Mouse (Mus musculus) bone marrow macrophage, adult 2 months (primary cell): ENCODE data around the gene Zfp672. TPM values are rescaled to one million over a fixed set of nuclear protein-coding genes. Genes with fewer than 3 reads are reported as not detected.

Source experiments
- H3K27ac ChIP-seq: 2 replicates; pipeline ENCODE4 v1.5.1; 2012; ENCODE audit warnings: low read depth, low read length; ENCODE audit not compliant: insufficient read depth
- H3K4me1 ChIP-seq: 2 replicates; pipeline ENCODE4 v1.6.1; 2012; ENCODE audit warnings: low read length; ENCODE audit not compliant: control insufficient read depth, insufficient read depth
- H3K4me3 ChIP-seq: 2 replicates; pipeline ENCODE4 v1.5.1; 2012; ENCODE audit warnings: mild to moderate bottlenecking, low read length, moderate library complexity; ENCODE audit not compliant: insufficient read depth
- CTCF ChIP-seq: IDR thresholded peaks from 2 replicates; pipeline ENCODE4 v1.5.1; 2012; ENCODE audit warnings: low read depth, mild to moderate bottlenecking, low read length, moderate library complexity
- POLR2A ChIP-seq: IDR thresholded peaks from 2 replicates; pipeline ENCODE4 v1.6.1; 2012; ENCODE audit warnings: mild to moderate bottlenecking, low read depth, low read length, borderline replicate concordance
- polyA plus RNA-seq: library from polyadenylated mRNA; stranded (reverse); fragments of >200 nt; gene quantifications from 2 replicates; pipeline ENCODE4 v1.2.4, GENCODE M21; 2012; ENCODE audit not compliant: missing spikeins, insufficient read depth, insufficient read length

Gene Zfp672
- polyA plus RNA-seq, 1 experiment, result 14.2 TPM

DNA sequence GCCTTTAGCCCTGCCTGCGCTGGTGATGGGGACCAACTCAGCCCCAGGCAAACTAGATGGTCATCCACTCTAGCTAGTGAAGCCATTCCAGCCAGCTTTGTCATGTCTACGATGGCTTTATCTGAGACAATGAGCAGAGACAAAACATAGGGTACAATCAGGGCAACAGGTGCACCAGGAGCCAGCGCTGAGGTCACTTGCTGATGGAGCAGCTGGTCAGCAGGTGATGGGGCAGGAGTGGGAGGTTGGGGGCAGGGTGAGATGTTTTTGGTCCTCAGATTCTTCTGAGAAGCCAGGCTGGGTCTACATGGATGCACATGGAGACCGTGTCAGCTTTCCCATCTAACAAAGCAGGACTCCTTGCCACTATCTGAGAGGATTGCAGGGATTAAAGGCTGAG is 39.3 kb downstream of the Zfp672 start:
- Histone ChIP-seq H3K4me1 (no peaks in the 10 kb centered on the region), H3K27ac (no peak overlapping the region), H3K4me3 (no peak overlapping the region)
- TF ChIP-seq CTCF, result no peak
- no peak for TF ChIP-seq POLR2A

DNA sequence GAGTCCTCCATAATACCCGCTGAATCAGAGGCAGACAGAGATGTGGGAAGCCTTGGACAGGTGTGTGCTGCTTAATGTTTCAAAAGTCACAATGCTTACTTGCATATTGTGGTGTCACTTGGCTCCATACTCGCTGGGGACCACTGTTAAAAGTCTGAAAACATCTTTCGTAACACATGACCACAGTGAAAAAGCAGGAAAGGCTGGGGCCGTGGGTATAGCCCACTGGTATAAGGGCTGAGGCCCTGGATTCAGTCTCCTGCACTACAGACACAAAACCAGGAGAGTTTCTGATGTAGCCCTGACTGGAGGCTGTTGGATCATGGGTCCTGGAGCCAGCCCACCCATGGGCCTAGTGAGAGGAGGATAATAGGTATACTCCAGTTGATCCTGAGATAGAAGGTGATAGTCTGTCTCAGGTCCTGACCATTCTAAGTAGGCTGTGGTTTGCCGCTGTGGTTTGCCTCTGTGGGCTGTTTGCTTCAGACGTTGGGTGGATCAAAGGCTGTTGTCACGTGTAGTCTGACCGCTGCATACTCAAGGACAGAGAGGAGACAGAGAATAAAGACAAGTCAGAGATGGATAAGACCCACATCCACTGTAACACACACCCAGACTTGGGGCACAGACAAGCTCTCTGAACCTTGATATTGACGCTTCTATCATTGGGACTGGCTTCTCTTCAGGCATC is 40.0 kb downstream of the Zfp672 start:
- Histone ChIP-seq H3K4me1 (no peaks in the 10 kb centered on the region), H3K4me3 (no peak overlapping the region), H3K27ac (no peak overlapping the region)
- TF ChIP-seq CTCF (no peak), POLR2A (no peak)

DNA sequence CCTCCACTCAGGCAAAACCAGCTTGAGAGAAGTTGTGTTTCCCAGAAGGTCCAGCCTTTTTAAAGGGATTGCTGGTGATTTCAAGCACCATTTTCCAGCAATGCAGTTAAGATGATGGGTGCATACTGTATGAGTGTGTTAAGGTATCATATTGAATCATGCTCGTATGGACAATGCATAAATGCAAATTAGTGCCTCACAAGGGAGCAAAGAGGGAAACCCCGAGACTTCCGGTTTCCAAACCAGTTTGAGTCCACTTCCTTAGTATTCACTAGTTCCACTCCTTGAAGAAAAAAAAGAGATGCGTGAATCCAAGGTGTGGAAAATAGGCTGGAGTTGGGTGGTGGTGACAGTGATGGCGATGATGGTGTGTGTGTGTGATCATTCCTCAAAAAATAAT is 47.6 kb downstream of the Zfp672 start:
- Histone ChIP-seq H3K4me3 (no peak overlapping the region), H3K27ac (peak overlapping the region; percentile 28; the same call in 1 of the 2 replicates), H3K4me1 (peaks cover 15% of the 10 kb centered on the region)
- TF ChIP-seq POLR2A, result no peak
- no peak for TF ChIP-seq CTCF

DNA sequence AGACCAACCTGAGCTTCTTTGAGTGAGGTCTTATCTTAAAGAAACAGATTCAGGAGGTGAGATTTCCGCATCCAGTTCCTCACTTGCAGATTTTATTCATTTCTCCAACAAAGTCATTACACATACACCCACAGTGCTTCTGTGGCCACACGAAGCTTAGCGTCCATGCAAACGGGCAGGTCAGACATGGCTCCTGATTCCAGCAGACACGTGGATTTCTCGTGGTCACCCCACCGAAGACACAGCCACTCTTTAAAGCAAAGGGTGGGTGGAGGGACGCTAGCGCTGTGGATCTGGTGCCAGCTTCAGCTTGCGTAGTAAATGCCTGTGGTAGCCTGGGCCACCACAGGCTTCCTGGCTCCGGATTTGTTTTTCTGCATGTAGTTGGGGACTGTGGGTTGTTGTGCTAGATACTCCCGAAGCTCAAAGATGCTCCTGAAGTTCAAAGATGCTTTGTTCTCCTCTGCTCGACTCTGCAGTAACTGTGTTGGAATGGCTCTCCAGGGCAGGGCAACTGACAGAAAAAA is 48.1 kb downstream of the Zfp672 start:
- TF ChIP-seq POLR2A, result no peak
- TF ChIP-seq CTCF, result no peak
- peaks cover 15% of the 10 kb centered on the region for H3K4me1 ChIP-seq
- no peak overlapping the region for H3K4me3 ChIP-seq
- peak overlapping the region; percentile 28; the same call in 1 of the 2 replicates for H3K27ac ChIP-seq

GRCm38 (mm10) chr11:58275756-58276155 is 54.4 kb downstream of the Zfp672 start:
- Histone ChIP-seq H3K4me3 (no peak overlapping the region), H3K27ac (no peak overlapping the region), H3K4me1 (peaks cover 20% of the 10 kb centered on the region)
- TF ChIP-seq POLR2A (no peak), CTCF (no peak)

- H3K27ac ChIP-seq, result no peak within 1 kb of the TSS
- peaks cover 20% of the 10 kb centered on the region for H3K4me1 ChIP-seq
- H3K4me3 ChIP-seq, result no peak within 1 kb of the TSS
- TF ChIP-seq CTCF, result no peak
- TF ChIP-seq POLR2A, result no peak
Observed at GRCm38 (mm10) chr11:58274572-58274971, 55.6 kb downstream of the Zfp672 start, which contains the start of gene 4930438A08Rik. 4930438A08Rik (plus strand) TSS chr11:58274799.

GRCm38 (mm10) chr11:58268285-58268684 is 61.9 kb downstream of the Zfp672 start:
- no peak overlapping the region for H3K4me3 ChIP-seq
- TF ChIP-seq CTCF, result no peak
- TF ChIP-seq POLR2A, result no peak

More at GRCm38 (mm10) chr11:58268285-58268684, 61.9 kb downstream of the Zfp672 start:
- H3K4me1 ChIP-seq, result peaks cover 2% of the 10 kb centered on the region; the same call in 1 of the 2 replicates
- no peak overlapping the region for H3K27ac ChIP-seq

Other genes with a start within 250 kb of the Zfp672 start
- gene Gm12248, start 237.2 kb downstream of the Zfp672 start, polyA plus RNA-seq, result not detected in 2 replicates
- gene Cnot8, start 226.2 kb downstream of the Zfp672 start, polyA plus RNA-seq, result 58.4 and 58.5 TPM in 2 replicates
- gene Gemin5, start 161.8 kb downstream of the Zfp672 start, polyA plus RNA-seq, result 3.4 and 4.1 TPM in 2 replicates
- gene Mrpl22, start 158.7 kb downstream of the Zfp672 start, polyA plus RNA-seq, result 23.5 and 26.6 TPM in 2 replicates
- 31.3 and 33.3 TPM in 2 replicates for gene Igtp, start 130.8 kb downstream of the Zfp672 start, polyA plus RNA-seq
- gene Irgm2, start 130.7 kb downstream of the Zfp672 start, polyA plus RNA-seq, result 40.7 and 44.4 TPM in 2 replicates
- gene 4930438A08Rik, start 55.5 kb downstream of the Zfp672 start, polyA plus RNA-seq, result not detected in 2 replicates
- 12.1 and 13.5 TPM in 2 replicates for gene Zfp692, start 23.3 kb downstream of the Zfp672 start, polyA plus RNA-seq
- 17.3 and 19.2 TPM in 2 replicates for gene Sh3bp5l, start 385 bp upstream of the Zfp672 start, polyA plus RNA-seq
- gene Lypd8, start 48.7 kb upstream of the Zfp672 start, polyA plus RNA-seq, result not detected in 2 replicates
- not detected in 2 replicates for gene 1810065E05Rik, start 90.8 kb upstream of the Zfp672 start, polyA plus RNA-seq
- not detected in 2 replicates for gene Gm12253, start 102.2 kb upstream of the Zfp672 start, polyA plus RNA-seq
- not detected in 2 replicates for gene Lypd9, start 122.6 kb upstream of the Zfp672 start, polyA plus RNA-seq
- not detected in 2 replicates for gene Olfr30, start 131.9 kb upstream of the Zfp672 start, polyA plus RNA-seq
- not detected in 2 replicates for gene Olfr332, start 162.2 kb upstream of the Zfp672 start, polyA plus RNA-seq
- not detected in 2 replicates for gene Olfr331, start 172.2 kb upstream of the Zfp672 start, polyA plus RNA-seq
- not detected in 2 replicates for gene Olfr330, start 204.5 kb upstream of the Zfp672 start, polyA plus RNA-seq
- not detected in 2 replicates for gene Olfr329-ps, start 216.1 kb upstream of the Zfp672 start, polyA plus RNA-seq
- not detected in 2 replicates for gene Olfr328, start 225.3 kb upstream of the Zfp672 start, polyA plus RNA-seq
- not detected in 2 replicates for gene Olfr224, start 240.2 kb upstream of the Zfp672 start, polyA plus RNA-seq
- not detected in 2 replicates for gene Olfr325, start 247.4 kb upstream of the Zfp672 start, polyA plus RNA-seq